Mouse (Mus musculus) gonadal fat pad, adult 2 months (tissue): ENCODE data around the gene Hic1. TPM values are rescaled to one million over a fixed set of nuclear protein-coding genes. Genes with fewer than 3 reads are reported as not detected.
"Not testable (repeated sequence)": the region's sequence is repeated elsewhere in the genome, so short reads cannot be mapped to it uniquely, and the experiment has no call there.

Source experiments
- DNase-seq: peaks from one replicate; pipeline ENCODE4 v3.0.0-alpha.2; 2012; ENCODE audit warnings: low read depth
- polyA plus RNA-seq: library from polyadenylated mRNA; depleted of rRNA; stranded (reverse); fragments of >200 nt; gene quantifications from 2 replicates; pipeline ENCODE4 v1.2.3, GENCODE M21; 2012

Gene Hic1
- polyA plus RNA-seq, 1 experiment = 16.8 TPM

DNA sequence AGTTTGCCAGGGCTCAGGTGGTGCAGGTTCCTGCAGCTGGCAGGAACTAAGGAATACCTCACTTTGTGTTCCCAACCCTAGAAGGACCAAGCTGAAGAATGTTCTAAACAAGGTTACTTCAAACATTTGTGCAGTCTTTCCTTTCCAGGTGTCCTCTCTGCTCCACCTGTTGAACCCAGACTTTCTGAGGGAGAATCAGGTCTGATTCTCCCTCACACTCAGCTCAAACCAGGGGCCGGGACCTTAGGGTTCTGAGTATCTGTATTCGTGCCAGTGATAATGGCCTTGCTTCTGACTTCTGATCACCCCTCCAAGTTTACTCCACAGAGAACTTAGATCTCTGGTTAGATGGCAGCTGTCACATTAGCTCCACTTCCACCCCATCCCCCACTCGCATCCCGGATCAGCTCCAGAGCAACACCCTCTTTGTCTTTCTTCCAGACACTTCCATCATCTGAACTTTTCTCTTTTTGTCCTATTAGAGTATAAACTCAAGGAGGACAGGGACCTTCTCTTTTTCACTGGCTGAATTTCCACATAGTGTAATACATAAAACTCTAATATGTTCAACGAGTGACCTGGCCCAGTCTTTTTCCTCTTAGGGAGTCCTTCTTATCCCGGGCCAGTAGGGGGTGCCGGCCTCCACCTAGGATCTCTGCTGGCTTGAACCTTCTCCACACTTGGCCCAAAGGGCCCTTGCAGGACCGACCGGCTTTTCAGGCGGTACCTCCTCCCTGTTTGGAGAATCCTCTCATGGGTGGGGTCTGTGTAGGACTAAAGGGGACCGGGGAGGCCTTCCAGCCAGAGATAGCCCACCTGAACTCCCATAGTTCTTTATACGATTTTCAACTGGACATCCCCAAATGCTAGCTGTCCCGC lies 23.3 kb upstream of the Hic1 start:
- DNase-seq = no peak

DNA sequence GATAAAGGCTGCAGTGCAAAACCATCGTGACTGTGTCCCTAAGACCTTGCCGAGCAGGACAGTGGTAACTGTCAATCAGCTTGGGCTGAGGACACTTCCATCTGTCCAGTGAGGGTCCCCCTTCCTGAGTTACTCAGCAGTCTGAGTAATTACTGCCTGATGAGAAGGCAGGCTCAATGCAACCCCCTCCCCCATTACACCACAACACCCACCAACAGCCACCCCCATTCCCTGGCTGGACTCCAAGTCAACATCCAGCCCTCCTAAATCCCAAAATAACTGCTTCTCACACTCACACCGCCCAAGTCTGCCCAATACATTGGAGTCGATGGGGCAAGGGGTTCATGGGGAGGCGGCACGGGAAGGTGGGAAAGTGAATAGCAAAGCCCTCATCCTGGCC lies 22.5 kb upstream of the Hic1 start:
- DNase-seq = no peak

DNA sequence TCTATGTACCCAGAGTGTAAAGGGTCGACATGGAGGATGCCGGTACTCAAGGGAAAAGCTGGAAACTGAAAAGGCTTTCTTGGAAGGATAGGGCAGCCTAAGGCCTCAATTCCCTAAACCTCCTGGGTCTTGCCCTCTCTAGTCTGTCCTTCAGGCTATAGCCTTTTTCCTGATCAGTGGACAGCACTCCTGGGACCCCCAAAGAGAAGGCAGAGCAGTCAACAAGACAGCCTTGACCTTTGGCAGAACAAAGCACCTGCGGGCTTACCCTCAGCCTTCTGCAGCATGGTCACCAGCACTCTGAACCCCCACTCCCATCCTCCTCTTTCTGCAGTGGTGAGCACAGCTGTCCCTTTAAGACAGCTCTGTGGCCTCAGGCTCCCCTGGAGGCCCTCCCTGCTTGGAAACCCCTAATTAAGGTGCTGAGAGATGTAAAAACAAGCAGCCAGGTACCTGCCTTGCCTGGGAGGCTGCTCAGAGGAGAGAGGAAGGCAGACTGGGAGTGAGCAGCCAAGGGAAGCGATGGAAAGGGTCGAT lies 21.7 kb upstream of the Hic1 start, which contains the start of gene Dph1:
Dph1 (minus strand) TSS at position 337 of the 537 bp plus-strand sequence.
- no peak for DNase-seq

- no peak for DNase-seq
Measured at GRCm38 (mm10) chr11:75190371-75190724, 21.0 kb upstream of the Hic1 start.

- no peak for DNase-seq
Measured at GRCm38 (mm10) chr11:75189713-75190370, 20.5 kb upstream of the Hic1 start.

DNA sequence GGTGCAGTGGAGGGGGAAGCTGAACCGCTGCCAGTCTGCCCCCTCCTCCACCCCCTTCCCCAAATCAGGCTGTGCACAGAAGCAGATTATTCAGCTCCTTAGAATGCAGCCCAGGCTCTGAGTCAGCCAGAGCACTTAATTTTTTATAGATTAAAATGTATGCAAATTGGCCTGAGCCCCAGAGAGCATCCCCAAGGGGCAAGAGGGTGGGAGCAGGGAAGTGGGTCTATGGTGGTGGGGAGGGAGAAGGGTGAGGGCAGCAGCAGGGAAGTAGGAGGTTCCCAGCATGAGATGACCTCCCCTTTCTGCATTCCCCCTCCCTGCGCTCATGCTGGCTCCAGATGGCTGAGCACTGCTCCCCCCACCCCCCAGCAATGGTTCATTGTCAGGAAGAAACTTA lies 15.7 kb upstream of the Hic1 start:
- no peak for DNase-seq

DNA sequence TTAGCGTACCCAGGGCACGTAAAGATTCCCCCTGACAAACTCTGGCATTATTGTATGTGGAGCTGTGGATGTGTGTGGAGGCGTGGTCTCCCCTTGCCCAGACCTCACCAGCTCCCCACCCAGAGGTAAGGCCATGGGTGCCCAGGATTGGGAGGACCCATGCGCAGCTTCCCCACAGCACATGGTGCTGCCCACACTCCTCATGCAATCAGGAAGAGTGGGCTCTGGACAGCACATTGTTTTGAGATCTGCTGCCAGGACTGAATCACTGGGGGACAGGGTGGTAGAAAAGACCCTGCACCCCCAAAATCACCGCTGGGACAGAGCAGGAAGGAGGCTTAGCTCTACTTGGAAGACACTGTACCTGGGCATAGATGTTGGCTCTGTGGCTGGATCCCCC lies 15.3 kb upstream of the Hic1 start:
- DNase-seq = no peak

GRCm38 (mm10) chr11:75183917-75184570 lies 14.7 kb upstream of the Hic1 start:
- DNase-seq = no peak

- no peak for DNase-seq
Measured at GRCm38 (mm10) chr11:75178672-75179208, 9.4 kb upstream of the Hic1 start, which contains the start of gene Ovca2. Ovca2 (minus strand) TSS chr11:75178835.

- no peak for DNase-seq
Measured at GRCm38 (mm10) chr11:75178011-75178410, 8.7 kb upstream of the Hic1 start.

- DNase-seq = not testable (repeated sequence)
Measured at GRCm38 (mm10) chr11:75174574-75174973, 5.3 kb upstream of the Hic1 start.

GRCm38 (mm10) chr11:75173799-75174165 lies 4.5 kb upstream of the Hic1 start:
- DNase-seq = no peak

DNA sequence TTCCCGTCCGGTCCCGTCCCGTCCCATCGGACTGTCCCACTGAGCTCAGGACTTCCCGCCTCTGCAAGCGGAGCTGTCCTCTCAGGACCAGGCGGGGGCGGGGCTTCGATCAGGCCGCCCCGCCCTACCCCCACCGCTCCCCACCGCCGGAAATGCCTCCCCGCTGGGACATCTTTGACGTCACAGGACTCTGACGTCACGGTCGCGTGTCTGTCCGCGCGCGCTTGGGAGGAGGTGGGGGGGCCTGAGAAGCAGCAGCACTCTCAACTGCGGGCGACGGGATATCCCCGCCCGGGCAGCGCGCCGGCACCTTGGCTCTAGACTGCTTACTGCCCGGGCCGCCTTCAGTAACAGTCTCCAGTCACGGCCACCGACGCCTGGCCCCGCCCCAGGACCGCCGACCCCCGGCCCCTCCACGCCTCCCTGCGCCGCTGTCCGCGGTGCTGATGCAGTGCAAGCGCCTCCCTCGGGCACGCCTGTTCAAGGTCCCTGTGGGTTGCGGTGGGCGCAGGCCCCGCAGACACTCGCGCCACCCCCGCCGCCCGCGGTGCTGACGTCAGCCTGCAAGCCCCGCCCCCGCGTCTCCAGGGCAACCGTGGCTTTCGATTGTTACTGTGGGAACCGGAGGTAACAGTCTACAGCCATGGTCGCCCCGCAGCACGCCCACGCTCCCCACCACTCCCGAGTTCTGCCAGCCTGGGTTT lies 3.9 kb upstream of the Hic1 start:
- DNase-seq = no peak

DNA sequence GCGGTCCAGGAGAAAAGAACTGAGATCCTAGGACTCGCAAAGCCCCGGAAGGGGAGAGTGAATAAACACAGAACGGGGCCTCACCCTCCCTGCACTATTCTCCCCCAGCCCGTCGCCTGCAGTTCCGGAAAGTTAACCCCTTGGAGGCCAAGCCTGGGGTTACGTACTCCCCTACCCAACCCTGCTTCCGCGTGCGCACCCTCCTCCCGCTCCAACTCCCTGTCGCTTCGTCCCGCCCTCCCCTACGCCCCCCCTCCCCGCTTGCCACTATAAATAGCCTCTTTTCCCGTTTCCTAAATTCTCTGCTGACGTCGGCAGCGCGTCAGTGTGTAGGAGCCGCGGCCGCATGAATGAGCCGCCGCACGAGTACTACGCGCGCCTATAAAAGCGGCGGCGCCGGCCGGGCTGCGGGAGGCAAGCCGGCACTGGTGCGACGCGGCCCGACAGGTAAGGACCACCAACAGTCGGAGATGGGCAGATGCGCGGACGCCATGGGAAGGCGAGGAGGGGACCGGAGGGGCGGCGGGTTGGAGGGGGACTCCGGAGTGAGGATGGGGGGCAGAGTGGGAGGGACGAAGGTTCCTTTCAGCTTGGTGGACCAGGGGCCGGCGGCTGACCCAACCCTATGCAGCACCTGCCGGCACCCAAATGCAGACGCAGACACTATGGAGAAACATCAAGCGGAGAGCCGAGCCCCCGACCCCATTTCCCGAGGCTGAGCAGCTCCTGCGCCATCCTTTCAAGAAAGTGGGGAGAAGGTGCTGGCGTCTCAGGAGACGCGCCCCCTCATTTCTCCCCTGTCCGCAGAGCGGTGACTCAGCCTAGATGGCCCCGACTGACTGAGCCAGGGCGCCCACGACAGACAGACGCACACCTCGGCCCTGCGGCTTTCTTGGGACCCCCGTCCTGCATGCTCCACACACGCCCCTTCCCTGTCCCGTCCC lies 3.1 kb upstream of the Hic1 start:
- no peak for DNase-seq

DNA sequence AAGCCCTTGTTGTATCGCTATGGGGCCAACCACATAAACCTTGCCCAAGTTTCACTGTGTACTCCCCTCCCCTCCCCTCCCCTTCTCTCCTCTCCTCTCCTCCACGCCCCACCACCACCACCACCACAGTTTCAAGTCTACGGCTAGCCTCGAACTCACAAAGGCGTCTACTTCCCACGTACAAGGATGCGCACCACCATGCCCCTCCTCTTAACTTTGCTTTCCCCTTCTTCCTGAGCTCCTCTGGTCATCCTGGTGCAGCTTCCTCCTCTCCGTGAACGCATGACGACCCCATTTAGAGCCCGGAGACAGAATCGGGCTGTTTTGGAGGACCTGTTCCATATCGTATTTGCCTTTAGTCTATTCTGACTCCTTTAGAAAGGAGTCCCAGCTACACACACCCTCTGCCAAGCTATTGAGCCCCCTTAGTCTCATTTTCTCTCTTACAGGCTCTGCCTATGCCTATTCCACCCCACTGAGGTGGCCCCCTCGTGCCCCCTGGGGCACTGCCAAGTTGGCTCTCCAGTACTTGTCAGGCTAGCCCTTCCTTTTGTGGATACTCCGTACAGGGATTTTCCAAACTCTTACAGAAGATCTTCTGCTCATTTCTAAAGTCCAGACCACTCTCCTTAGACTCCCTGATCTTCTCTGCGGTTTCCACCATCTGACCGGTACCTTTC lies 2.0 kb upstream of the Hic1 start:
- DNase-seq = no peak

GRCm38 (mm10) chr11:75170136-75170751 lies 925 bp upstream of the Hic1 start:
- no peak for DNase-seq

DNA sequence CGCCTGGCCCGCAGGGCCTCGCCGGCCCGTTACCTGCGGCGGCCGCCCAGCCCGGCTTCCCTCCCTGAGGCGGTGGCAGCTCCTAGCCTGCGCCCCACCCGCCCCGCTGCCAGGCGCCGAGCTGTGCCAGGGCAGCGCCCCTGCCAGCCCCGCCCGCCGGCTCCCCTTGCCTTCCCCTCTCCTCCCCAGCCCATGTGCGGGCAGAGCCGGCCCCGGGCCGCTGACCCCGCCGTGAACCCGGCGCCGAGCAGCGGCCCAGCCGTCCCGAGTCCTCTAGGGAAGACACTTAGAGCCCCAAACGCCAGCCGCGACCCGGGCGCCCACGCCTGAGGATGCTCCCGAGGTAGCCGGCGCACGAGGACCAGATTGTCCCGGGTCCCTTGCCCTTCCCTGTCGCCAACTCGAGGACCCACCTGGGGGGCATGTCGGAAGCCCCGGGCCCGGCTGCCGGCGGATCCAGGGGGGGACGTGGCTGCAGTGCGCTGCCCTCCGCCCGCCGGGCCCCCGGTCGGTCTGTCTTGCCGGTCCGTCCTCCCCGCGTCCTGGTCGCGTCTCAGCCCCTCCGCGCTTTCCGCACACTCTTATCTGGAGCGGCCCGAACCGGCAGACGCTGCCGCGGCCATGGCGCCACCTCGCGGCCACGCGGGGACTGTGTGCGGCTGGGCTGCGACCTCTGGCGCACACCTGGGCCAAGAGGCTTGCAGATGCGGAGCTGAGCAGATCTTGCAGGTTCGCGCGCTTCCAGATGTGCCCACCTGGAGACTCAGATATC lies 543 bp downstream of the Hic1 start:
- DNase-seq = no peak
